Mouse (Mus musculus): Measurements from ENCODE around the gene 3110082I17Rik. TPM values are rescaled to one million over a fixed set of nuclear protein-coding genes. Genes with fewer than 3 reads are reported as not detected.
"Not testable (repeated sequence)": the region's sequence is repeated elsewhere in the genome, so short reads cannot be mapped to it uniquely, and the experiment has no call there.

Gene 3110082I17Rik
- polyA plus RNA-seq, 1 experiment from 2014 or later = 21.9 TPM

GRCm38 (mm10) chr5:139393197-139393588, 67.1 kb downstream of the 3110082I17Rik start:
- peaks cover 36% of the 10 kb centered on the region for H3K4me1 ChIP-seq (ENCODE audit: control insufficient read depth, insufficient read depth, low read length)
- no peak for ATAC-seq (replicated peaks; ENCODE audit: insufficient number of reproducible peaks, low FRiP score, low TSS enrichment)
- WGBS (ENCODE audit: insufficient replicate concordance) = 94% methylated on average over 16 of the region's 16 CpGs

DNA sequence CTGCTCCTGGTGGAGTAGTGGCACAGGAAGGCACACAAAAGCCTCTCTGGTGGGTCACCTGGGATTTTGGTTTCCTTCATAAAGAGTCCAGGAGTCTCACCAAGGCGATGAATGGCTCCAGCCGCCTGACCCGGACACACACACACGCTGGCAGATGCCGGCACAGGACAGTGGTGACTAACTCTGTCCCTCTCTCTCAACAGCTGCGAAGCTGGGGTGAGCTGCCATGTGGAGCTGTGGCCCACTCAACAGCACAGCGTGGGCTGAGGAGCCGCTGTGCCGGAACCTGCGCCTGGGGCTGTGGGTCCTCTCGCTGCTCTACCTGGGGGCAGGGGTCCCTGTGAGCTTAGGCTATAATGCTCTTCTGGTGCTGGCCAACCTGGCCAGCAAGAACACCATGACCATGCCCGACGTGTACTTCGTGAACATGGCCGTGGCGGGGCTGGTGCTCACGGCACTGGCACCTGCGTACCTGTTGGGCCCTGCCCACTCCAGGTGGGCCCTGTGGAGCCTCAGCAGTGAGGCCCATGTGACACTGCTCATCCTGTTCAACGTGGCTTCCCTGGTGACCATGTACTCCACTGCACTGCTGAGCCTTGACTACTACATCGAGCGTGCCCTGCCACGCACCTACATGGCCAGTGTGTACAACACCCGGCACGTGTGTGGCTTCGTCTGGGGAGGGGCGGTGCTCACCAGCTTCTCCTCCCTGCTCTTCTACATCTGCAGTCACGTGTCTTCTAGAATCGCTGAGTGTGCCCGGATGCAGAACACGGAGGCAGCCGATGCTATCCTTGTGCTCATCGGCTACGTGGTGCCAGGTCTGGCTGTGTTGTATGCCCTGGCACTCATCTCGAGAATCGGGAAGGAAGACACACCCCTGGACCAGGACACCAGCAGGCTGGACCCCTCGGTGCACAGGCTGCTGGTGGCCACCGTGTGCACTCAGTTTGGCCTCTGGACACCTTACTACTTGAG, 67.8 kb downstream of the 3110082I17Rik start:
- Histone ChIP-seq H3K36me3 (ENCODE audit: control insufficient read depth, insufficient read depth, low read length) (no peaks in the 10 kb centered on the region), H3K27me3 (ENCODE audit: control insufficient read depth, insufficient read depth, low read length) (no peaks in the 10 kb centered on the region), H3K9me3 (replicated peaks; ENCODE audit: control insufficient read depth, low read length) (no peaks in the 10 kb centered on the region), H3K9ac (ENCODE audit: low read depth, low read length) (no peak overlapping the region), H3K27ac (ENCODE audit: low read depth, low read length) (no peak overlapping the region), H3K4me1 (ENCODE audit: control insufficient read depth, insufficient read depth, low read length) (peaks cover 36% of the 10 kb centered on the region), H3K4me2 (no peak overlapping the region), H3K4me3 (ENCODE audit: low read depth, low read length) (no peak overlapping the region)
- 95% methylated on average over 37 of the region's 37 CpGs for WGBS (ENCODE audit: insufficient replicate concordance)
- ATAC-seq (replicated peaks; ENCODE audit: insufficient number of reproducible peaks, low FRiP score, low TSS enrichment) = no peak

More at GRCm38 (mm10) chr5:139393197-139393588, 67.1 kb downstream of the 3110082I17Rik start:
- no peaks in the 10 kb centered on the region for H3K27me3 ChIP-seq (ENCODE audit: control insufficient read depth, insufficient read depth, low read length)
- no peak overlapping the region for H3K4me3 ChIP-seq (ENCODE audit: low read depth, low read length)
- H3K9ac ChIP-seq (ENCODE audit: low read depth, low read length) = no peak overlapping the region
- no peaks in the 10 kb centered on the region for H3K36me3 ChIP-seq (ENCODE audit: control insufficient read depth, insufficient read depth, low read length)
- no peak overlapping the region for H3K4me2 ChIP-seq
- no peak overlapping the region for H3K27ac ChIP-seq (ENCODE audit: low read depth, low read length)
- no peaks in the 10 kb centered on the region for H3K9me3 ChIP-seq (replicated peaks; ENCODE audit: control insufficient read depth, low read length)

- Histone ChIP-seq H3K4me1 (ENCODE audit: control insufficient read depth, insufficient read depth, low read length) (peaks cover 37% of the 10 kb centered on the region), H3K36me3 (ENCODE audit: control insufficient read depth, insufficient read depth, low read length) (no peaks in the 10 kb centered on the region), H3K4me2 (peak overlapping the region; percentile 47), H3K9ac (ENCODE audit: low read depth, low read length) (peak overlapping the region; percentile 56), H3K9me3 (replicated peaks; ENCODE audit: control insufficient read depth, low read length) (no peaks in the 10 kb centered on the region), H3K27me3 (ENCODE audit: control insufficient read depth, insufficient read depth, low read length) (no peaks in the 10 kb centered on the region), H3K27ac (ENCODE audit: low read depth, low read length) (no peak overlapping the region), H3K4me3 (ENCODE audit: low read depth, low read length) (no peak overlapping the region; the same call in 1 of the 2 replicates)
- 79% methylated on average over 11 of the region's 11 CpGs for WGBS (ENCODE audit: insufficient replicate concordance)
- ATAC-seq (replicated peaks; ENCODE audit: insufficient number of reproducible peaks, low FRiP score, low TSS enrichment) = no peak
Observed at GRCm38 (mm10) chr5:139391309-139391990, 68.9 kb downstream of the 3110082I17Rik start.

DNA sequence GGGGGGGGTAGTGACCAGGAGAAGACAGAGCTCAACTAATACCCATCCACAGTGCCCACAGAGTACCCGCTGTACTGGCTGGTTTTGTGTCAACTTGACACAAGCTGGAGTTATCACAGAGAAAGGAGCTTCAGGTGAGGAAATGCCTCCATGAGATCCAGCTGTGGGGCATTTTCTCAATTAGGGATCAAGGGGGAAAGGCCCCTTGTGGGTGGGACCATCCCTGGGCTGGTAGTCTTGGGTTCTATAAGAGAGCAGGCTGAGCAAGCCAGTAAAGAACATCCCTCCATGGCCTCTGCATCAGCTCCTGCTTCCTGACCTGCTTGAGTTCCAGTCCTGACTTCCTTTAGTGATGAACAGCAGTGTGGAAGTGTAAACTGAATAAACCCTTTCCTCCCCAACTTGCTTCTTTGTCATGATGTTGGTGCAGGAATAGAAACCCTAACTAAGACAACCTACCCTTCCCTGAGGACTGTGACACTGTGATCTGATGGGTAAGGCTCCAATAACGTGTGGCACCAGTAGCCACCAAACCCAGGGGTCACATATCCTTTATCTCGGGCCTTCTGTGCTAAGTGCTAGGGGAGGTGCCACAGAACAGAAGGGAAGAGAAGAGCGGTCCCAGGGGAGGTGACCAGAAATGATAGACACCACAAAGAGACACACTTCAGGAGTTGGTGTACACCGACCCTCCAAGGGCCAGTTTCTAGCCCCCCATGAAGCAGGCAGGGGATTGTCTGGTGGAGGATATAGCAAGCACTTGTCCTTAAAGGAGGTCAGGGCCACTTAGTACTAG, 69.8 kb downstream of the 3110082I17Rik start:
- not testable (repeated sequence) for H3K9me3 ChIP-seq (replicated peaks; ENCODE audit: control insufficient read depth, low read length); H3K27me3 ChIP-seq (ENCODE audit: control insufficient read depth, insufficient read depth, low read length); ATAC-seq (replicated peaks; ENCODE audit: insufficient number of reproducible peaks, low FRiP score, low TSS enrichment); H3K36me3 ChIP-seq (ENCODE audit: control insufficient read depth, insufficient read depth, low read length)
- H3K9ac ChIP-seq (ENCODE audit: low read depth, low read length) = peak overlapping the region; percentile 56
- WGBS (ENCODE audit: insufficient replicate concordance) = 54% methylated on average over 5 of the region's 5 CpGs
- peaks cover 45% of the 10 kb centered on the region for H3K4me1 ChIP-seq (ENCODE audit: control insufficient read depth, insufficient read depth, low read length)
- peak overlapping the region; percentile 47 for H3K4me2 ChIP-seq
- peak overlapping the region; percentile 77 for H3K27ac ChIP-seq (ENCODE audit: low read depth, low read length)
- peak overlapping the region; percentile 20 for H3K4me3 ChIP-seq (ENCODE audit: low read depth, low read length)

GRCm38 (mm10) chr5:139389676-139390061, 70.7 kb downstream of the 3110082I17Rik start:
- ATAC-seq (replicated peaks; ENCODE audit: insufficient number of reproducible peaks, low FRiP score, low TSS enrichment) = peak; percentile 79
- Histone ChIP-seq H3K4me1 (ENCODE audit: control insufficient read depth, insufficient read depth, low read length) (peaks cover 54% of the 10 kb centered on the region), H3K27ac (ENCODE audit: low read depth, low read length) (peak overlapping the region; percentile 77), H3K36me3 (ENCODE audit: control insufficient read depth, insufficient read depth, low read length) (no peaks in the 10 kb centered on the region), H3K9ac (ENCODE audit: low read depth, low read length) (peak overlapping the region; percentile 52), H3K9me3 (replicated peaks; ENCODE audit: control insufficient read depth, low read length) (no peaks in the 10 kb centered on the region), H3K4me3 (ENCODE audit: low read depth, low read length) (peak overlapping the region; percentile 6; the same call in 1 of the 2 replicates), H3K4me2 (peak overlapping the region; percentile 43), H3K27me3 (ENCODE audit: control insufficient read depth, insufficient read depth, low read length) (no peaks in the 10 kb centered on the region)
- 22% methylated on average over 6 of the region's 6 CpGs for WGBS (ENCODE audit: insufficient replicate concordance)

GRCm38 (mm10) chr5:139388694-139389675, 71.3 kb downstream of the 3110082I17Rik start:
- Histone ChIP-seq H3K9ac (ENCODE audit: low read depth, low read length) (peak overlapping the region; percentile 16; the same call in 1 of the 2 replicates), H3K4me2 (peak overlapping the region; percentile 31), H3K9me3 (replicated peaks; ENCODE audit: control insufficient read depth, low read length) (no peaks in the 10 kb centered on the region), H3K36me3 (ENCODE audit: control insufficient read depth, insufficient read depth, low read length) (no peaks in the 10 kb centered on the region), H3K27me3 (ENCODE audit: control insufficient read depth, insufficient read depth, low read length) (no peaks in the 10 kb centered on the region), H3K4me3 (ENCODE audit: low read depth, low read length) (no peak overlapping the region), H3K4me1 (ENCODE audit: control insufficient read depth, insufficient read depth, low read length) (peaks cover 60% of the 10 kb centered on the region), H3K27ac (ENCODE audit: low read depth, low read length) (peak overlapping the region; percentile 77)
- 71% methylated on average over 17 of the region's 17 CpGs for WGBS (ENCODE audit: insufficient replicate concordance)
- peak; percentile 50; the same call in 1 of the 2 replicates for ATAC-seq (replicated peaks; ENCODE audit: insufficient number of reproducible peaks, low FRiP score, low TSS enrichment)

DNA sequence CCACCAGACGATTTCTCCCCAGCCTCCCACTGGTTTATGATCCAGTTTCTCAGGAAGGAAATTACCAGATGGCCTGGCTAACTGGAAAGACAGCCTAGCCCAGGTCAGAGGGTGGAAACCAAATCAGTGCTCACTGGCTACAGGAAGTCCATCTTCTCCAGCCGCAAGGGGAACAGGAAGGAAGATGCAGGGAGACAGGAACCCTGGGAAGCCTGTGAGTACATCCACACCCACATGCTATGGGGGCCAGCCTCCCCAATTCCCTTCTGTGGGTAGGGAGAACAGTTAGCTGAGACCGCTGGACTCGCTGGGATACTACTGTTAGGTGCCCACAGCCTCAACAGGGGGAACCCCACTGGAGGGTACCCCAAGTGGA, 72.1 kb downstream of the 3110082I17Rik start:
- peaks cover 64% of the 10 kb centered on the region for H3K4me1 ChIP-seq (ENCODE audit: control insufficient read depth, insufficient read depth, low read length)
- no peaks in the 10 kb centered on the region for H3K36me3 ChIP-seq (ENCODE audit: control insufficient read depth, insufficient read depth, low read length)
- no peak for ATAC-seq (replicated peaks; ENCODE audit: insufficient number of reproducible peaks, low FRiP score, low TSS enrichment)
- no peak overlapping the region for H3K4me3 ChIP-seq (ENCODE audit: low read depth, low read length)
- 74% methylated on average over 4 of the region's 4 CpGs for WGBS (ENCODE audit: insufficient replicate concordance)
- H3K27ac ChIP-seq (ENCODE audit: low read depth, low read length) = peak overlapping the region; percentile 77
- H3K27me3 ChIP-seq (ENCODE audit: control insufficient read depth, insufficient read depth, low read length) = no peaks in the 10 kb centered on the region
- H3K4me2 ChIP-seq = peak overlapping the region; percentile 9
- H3K9me3 ChIP-seq (replicated peaks; ENCODE audit: control insufficient read depth, low read length) = no peaks in the 10 kb centered on the region
- H3K9ac ChIP-seq (ENCODE audit: low read depth, low read length) = peak overlapping the region; percentile 39; the same call in 1 of the 2 replicates
